Mouse (Mus musculus): ENCODE measurements around the gene Vezt. TPM values are rescaled to one million over a fixed set of nuclear protein-coding genes. Genes with fewer than 3 reads are reported as not detected.

Vezt gene
- total RNA-seq, 2 experiments from 2014 or later = 5.8 to 16.4 TPM

DNA sequence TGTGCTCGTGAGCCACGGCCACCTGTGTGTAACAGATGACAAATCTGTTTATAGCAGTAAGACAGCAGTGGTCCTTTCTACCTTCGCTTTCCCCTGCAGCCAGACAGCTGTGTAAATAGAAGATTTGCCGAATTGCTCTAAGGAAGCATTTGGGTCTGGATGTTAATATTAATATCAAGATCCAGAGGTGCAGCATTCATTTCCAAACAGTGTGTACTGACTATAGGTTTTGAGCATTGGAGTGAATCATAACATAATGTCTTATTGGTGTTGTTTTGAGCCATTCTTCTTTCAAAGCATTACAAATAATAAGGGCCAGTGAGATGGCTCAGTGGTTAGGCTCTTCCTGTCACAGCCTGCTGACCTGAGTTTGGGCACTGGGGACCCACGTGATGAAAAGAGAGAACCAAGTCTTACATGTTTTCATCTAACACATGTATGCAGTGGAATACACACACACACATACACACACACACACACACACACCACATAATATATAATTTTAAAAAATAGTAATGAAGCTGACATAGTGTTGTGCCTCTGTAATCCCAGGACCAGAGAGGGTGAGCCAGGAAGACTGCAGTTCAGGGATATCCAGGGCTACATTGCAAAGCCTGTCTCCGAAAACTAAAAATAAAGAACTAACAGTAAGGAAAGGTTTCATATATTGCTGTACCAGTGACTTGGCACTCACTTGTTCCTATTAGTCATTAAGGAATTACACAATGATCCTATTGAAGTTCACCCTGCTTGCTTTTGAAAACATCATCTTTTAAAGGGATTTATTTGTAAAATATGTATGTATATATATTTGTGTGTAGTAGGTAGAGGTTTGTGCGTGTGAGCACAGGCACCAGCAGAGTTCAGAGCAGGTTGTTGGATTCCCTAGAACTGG is 3.0 kb upstream of the Vezt start:
- no peak for ATAC-seq (replicated peaks; ENCODE audit: poor library complexity)

DNA sequence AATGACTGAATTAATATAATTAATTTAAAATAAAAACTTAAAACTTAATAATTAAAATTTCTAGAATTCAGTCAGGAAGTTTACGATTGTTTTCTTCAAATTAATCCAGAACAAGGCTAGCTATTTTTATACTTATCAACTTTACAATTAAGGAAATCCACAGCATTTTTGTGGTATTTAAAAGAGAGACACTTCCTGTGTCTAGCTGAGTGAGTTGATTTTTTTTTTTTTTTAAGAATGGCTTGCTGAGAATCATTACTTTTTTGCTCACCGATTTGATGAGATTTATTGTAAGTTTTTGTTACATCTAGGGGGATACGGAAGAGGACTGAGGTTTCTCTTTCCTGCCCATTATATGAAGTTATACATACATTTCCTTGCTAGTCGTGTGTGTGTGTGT is 2.0 kb upstream of the Vezt start:
- ATAC-seq (replicated peaks; ENCODE audit: poor library complexity) = no peak

DNA sequence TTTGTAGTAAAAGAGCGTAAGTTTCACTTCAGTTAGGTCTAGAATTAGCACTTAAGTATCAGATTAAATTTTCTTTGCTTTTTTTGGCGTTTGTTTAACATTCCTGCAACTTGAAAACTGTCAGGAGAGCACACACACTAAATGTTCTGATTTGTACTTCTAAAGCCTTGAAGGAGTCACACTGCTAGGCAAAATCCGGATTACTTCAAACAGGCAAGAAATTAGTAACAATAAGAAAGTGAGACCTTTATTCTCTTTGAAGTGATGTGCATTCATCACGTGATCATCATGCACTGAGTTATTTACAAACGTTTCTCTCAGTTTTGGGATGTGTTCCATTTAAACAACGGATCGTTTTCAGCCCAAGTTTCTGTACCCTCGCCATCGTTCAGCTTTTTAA is 1.6 kb upstream of the Vezt start:
- no peak for ATAC-seq (replicated peaks; ENCODE audit: poor library complexity)

DNA sequence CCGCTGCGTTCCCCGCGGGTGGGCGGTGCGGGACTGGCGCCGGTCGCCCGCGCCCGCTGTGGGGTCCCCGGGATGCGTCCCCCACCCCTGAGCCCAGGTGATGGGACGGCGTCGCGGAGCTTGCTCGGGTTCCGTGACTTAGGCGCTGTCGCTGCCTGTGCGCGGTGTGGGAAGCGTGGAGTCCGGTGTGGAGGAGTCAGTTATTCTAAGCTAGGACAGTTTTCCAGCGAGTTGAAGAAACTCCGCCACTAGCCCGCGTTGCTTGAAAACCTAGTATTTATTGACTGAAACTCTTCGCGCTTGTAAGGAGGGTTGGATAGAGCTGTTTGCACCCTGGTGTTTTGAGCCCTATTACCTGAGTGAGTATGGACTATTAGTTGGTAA is 750 bp upstream of the Vezt start:
- no peak for ATAC-seq (replicated peaks; ENCODE audit: poor library complexity)

DNA sequence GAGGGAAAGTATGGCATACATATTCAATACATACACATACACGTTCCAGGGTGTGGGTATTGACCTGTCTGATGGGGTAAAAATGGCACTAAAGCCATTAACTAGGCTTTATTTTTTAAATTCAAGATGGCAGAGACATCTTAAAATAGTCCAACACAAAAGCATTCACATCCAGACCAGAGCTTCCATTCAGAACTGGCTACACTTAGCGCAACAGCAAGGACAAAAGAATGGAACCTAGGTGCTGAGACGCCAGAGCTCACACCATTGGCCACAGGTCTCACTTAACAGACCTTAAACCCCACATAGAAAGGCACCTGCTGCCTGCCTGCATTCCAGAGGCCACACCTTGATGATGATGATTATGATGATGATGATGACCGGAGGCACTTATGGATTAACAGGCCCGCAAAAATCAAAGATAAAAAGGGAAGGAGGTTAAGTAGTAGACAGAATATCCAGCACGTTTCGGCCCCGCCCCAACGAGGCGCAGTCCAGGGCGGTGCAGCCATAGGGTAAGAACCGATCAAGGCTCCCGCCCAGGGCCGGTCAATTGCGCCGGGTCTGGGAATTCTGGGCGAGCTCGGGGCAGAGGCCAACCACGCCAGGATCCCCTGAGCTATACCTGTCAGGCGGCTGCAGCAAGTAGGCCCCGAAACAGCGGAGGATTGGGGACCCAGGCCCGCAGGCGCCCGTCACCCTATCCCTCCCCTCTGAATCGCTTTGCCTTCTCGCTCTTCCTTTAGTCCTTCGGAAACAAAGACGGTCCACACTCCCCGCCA is 550 bp downstream of the Vezt start:
- peak; percentile 53 for ATAC-seq (replicated peaks; ENCODE audit: poor library complexity)

DNA sequence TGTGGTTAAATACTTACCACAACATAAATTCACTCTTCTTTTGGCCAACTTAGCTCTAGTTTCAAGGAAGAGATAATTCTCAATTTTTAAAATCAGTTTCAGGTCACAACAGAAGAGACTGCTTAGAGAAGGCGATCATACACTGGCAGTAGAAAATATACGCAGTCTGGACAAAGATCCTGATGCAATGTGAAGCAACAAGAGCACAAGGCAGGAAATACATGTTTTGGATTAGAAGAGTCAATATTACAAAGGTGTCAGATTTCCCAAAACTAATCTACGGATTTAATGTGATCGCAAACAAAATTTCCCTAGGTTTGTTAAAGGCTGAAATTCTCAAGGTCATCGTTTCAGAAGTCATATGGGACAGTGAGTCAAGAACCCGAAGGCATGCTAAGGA is 4.5 kb downstream of the Vezt start:
- no peak for ATAC-seq (replicated peaks; ENCODE audit: poor library complexity)

DNA sequence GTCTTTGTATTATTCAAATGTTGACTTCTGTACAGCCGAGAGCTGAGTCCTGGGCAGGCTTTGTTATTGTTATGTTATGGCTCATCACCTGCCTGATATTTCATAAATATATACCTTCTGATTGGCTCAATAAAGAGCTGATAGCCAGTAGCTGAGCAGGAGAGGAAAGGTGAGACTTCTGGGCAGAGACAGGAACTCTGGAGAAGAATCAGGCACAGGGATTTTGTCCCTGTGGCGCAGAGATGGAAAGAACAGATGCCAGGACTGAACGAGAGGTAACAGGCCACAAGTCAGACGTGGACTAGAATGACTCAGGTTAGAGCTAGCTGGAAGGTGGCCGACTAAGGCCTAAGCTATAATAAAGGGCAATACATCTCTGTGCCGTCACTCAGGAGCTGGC is 7.1 kb downstream of the Vezt start:
- ATAC-seq (replicated peaks; ENCODE audit: poor library complexity) = no peak

DNA sequence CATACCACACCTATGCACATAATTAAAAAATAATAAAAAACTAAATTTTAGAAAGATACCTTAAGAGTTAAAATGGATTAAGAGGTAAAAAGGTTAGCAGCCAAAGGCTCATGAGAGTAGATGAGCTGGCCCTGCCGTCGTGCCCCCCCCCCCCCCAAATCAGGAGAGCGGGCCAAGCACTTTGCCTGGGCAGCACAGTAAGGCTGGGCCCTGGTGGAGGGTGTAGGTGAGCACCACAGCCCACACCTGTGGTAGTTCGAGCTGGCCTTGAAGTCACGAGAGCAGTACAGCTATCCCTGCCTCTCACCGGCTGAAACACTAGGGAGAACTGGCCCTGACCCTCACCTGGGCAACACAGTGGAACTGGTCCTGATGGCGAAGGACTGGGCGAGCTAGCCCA is 10.5 kb downstream of the Vezt start:
- ATAC-seq (replicated peaks; ENCODE audit: poor library complexity) = no peak

DNA sequence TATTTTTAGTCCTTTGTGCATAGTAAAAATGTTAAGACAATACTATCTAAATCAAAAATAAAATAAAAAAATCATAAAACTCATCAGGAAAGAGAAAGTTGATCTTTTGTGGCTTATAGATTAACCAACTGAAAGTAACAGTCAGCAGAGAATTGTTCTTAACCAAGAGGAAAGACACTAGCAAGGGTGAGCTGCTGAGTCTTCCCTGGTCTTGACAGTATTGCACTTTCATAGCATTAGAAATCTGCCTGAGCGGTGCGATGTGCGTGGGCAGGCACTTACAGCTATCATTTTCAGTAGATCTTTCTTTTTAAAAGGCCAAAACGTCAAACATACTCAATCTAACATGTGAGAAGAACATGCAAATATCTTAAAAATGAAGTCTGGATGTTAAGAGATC is 14.6 kb downstream of the Vezt start:
- ATAC-seq (replicated peaks; ENCODE audit: poor library complexity) = no peak

DNA sequence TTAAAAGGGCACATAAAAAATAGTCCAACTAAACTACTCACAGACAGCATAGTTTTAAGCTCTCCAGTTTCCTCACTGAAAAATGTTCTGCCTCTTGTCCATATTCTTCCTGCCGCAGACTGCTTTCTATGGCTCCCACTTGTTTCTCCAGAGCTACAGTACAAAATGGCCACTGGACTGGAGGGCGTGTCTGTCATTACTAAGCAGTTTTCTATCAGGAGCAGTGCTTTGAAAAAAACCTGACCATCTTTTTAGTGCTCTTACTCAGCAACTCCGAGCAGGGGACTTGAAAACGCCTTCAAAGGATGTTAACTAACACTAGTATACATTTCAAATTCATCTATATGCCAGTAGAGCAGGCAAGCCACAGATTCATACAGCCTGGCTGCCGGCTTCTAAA is 15.0 kb downstream of the Vezt start:
- ATAC-seq (replicated peaks; ENCODE audit: poor library complexity) = peak; percentile 83

DNA sequence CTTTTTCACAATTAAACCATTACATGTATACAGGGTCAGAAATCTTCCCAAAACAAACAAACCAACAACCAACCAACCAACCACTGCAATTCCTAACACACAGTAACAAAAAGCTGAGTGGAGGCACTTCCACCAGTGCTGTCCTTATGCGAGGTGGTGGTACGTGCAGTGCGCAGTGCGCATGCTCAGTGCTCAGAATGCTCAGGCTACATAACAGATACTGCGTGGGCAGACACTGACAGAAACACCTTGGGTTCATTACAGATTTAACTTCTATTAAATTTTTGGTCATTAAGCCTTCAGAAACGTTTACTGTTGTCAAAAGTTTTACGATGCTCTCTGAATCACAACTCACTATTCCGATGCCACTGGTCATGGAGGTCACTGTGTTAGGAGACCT is 18.2 kb downstream of the Vezt start:
- no peak for ATAC-seq (replicated peaks; ENCODE audit: poor library complexity)

DNA sequence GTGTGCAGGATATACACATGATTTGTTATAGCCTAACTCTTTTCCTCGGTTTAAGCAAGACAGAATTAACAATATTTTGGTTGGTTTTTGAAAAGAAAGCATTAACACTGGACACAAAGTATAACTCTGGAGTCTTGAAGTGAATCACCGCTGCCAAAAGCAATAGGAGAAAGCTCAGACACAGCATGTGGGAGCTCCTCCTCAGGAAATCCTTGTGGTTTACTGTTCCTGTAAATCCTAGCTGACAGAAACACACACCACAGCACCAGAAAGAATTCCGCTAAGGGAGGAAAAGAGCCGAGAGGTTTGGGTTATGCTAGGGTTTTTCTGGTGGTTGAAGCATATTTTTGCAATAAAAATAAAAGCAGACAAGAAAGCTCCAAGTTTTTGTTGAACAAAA is 21.4 kb downstream of the Vezt start:
- ATAC-seq (replicated peaks; ENCODE audit: poor library complexity) = no peak

DNA sequence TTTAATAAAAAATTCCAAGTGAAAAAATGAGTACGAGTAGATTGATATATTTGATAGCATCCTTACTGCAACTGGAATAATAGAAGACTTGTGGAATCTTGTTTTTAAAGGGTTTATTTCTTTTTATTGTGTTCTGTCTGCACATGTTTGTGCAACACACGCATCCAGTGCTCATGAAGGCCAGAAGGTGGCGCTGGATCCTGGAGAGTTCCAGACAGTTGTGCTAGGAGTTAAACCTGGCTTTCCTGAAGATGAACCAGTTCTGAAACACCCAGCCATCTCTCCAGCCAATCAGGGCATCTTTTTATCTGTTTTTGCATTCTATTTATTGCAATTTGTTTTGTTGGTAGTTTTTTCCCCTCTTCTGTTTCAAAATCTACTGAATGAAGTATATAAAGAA is 22.4 kb downstream of the Vezt start:
- peak; percentile 94 for ATAC-seq (replicated peaks; ENCODE audit: poor library complexity)

DNA sequence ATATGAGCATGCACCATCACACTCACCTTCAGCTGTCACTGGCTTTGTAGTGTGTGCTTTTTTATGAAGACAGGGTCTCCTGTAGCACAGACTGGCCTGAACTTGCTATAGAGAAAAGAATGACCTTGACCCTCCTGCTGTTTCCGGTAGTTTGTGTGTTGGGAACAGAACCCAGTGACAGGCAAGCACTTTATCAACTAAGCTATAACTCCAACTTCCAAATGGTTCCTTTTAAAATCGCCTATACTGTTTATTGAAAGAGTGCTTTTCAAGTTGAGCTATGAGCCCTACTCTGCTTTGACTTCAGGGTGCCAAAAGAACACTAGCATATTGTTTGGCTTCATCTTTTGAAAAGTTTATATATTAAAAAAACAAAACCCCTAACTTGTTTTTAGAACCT is 24.6 kb downstream of the Vezt start:
- no peak for ATAC-seq (replicated peaks; ENCODE audit: poor library complexity)

DNA sequence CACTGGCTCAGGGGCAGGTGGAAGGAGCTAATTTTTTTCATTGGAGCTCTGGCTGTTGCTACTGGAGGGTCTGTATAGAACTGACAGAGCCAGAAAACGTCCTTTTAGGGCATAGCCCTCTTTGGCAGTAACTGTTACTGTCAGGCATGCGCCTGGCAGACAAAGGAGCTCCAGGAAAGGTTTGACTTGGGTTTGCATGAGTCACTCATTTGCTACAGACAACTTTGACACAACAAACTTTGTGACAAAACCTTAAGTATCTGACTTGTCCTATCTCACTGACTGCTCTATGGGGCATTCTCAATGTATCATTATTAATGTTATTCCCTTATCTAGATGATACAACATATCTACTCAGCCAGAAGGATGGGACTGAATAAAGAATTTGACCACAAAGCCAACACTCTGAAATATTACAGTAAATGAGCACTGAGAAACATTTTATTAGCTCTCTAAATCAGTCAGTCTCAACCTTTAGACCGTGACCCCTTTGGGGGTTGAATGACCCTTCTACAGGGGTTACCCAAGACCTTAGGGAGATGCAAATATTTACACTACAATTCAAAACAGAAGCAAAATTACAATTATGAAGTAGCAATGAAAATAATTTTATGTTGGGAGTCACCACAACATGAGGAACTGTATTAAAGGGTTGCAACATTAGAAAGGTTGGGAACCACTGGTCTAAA is 25.5 kb downstream of the Vezt start:
- no peak for ATAC-seq (replicated peaks; ENCODE audit: poor library complexity)

DNA sequence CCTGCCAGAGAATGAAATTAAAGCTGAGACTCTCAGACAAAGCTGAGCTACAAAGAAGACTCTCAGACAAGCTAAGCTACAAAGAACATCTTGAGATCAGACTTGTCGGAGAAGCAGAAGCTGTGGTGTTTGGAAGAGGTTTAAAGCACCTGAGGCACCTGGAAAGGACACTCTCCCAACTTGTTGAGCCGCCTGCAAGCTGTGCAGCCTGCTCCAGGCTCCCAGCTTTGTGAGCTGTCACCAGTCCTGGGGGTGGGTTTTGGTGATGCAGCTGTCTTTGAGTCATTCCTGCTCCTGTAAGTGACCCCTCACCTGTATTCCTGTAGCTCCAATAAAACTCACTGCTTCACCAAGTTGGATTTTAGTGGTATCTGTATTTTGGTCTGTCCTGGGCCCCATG is 27.3 kb downstream of the Vezt start:
- ATAC-seq (replicated peaks; ENCODE audit: poor library complexity) = no peak

DNA sequence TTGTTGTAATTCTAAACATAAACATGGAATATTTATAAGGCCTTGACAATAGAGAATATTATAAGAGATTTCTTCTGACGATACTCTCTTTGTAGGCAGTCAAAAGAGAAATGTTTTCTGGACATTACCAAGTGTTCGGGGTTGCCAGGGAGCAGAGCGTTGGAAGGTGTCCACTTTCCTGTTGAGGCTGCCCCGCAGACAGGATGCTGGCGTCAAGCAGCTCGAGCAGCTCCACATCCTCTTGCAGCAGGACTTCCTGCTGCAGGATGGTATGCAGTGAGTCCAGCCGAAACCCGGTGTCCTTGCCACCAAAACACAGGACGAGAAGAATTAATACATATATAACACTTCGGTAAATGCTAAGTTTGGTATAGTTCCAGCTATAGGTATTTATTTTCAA is 35.4 kb downstream of the Vezt start:
- peak; percentile 39 for ATAC-seq (replicated peaks; ENCODE audit: poor library complexity)

DNA sequence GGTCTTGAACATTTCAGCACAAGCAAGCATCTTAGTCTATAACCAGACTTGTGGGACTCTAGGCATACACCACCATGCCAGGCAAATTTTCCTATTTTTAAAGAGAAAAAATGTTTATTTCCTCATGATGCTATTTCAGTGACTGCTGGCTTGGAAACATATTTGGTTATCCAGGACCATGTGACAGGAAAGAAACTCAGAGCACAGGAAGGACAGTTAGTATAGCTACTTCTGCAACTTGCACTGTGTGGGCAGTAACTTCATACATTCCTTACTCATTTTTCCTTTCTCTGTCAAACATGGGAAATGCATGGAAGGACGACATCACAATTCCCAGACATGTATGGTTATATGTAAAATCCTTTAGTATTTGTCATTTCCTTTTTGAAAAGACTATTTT is 36.3 kb downstream of the Vezt start:
- peak; percentile 55 for ATAC-seq (replicated peaks; ENCODE audit: poor library complexity)

DNA sequence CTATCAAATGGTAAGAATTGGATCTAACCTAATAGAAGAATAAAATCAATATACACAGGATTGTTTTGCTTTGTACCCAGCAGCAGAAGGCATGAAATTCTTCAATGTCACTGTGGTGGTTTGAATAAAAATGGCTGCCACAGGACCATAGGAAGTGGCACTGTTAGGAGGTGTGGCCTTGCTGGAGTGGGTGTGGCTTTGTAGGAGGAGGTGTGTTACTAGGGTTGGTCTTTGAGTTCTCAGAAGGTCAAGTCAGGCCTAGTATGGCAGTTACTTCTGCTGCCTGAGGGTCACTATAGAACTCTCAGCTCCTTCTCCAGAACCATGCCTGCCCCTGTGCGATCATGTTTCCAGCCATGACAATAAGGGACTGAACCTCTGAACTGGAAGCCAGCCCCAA is 40.5 kb downstream of the Vezt start:
- ATAC-seq (replicated peaks; ENCODE audit: poor library complexity) = no peak

DNA sequence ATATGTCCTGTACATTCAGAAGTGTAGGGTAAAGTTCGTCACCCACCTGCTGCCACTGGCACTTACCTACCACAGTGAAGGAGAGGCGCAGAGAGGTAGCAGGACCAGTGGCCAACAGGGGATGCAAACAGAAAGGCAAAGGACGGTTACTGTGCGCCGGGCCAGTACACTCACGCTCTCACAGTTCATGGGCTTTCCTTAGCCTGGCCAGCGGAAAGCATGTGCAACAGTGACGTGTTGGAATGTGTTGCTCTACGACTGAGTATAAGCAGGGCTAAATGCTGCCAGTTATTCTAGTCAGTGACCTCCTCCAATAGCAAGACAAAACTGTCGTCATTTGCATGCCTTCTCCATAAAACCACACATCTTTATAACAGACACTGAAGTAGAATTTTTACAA is 41.5 kb downstream of the Vezt start:
- no peak for ATAC-seq (replicated peaks; ENCODE audit: poor library complexity)

DNA sequence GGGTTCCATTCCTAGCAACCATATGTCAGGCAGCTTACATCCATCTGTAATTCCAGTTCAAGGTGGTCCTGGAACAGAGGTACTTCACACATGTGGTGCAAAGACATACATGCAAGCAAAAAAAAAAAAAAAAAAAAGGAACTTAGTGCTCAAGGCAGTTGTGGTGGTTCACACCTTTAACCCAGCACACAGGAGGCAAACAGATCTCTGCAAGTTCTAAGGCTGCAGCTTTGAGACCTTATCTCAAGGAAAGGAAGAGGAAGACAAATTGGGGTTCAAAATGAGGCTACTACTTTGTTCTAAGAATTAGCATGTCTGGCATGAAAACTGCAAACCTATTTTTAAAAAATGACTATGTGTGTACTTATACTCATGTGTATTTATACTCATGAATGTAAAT is 50.3 kb downstream of the Vezt start:
- no peak for ATAC-seq (replicated peaks; ENCODE audit: poor library complexity)

DNA sequence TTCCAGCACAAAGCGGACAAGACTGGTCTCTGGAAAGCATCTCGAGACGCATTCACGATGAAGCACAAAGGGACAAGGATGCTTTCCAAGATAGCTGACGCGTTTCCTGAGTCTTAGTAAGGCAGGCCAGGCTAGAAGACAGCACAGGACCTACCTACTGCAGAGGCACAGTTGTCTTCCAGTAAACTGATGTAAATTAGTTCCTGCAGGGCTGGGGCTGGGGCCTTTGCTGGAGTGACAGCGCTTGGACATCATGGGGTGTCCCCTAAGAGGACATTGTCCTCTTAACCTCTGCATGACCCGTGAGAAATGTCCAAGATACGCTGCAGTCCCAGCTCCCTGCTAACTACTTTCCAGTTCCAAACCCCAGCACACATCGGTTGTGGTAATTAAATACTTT is 66.3 kb downstream of the Vezt start:
- ATAC-seq (replicated peaks; ENCODE audit: poor library complexity) = no peak

All from megakaryocyte progenitor cell, adult 5-6 weeks (primary cell).